Mouse (Mus musculus) heart, postnatal 25 days (tissue): ENCODE measurements around the gene Fcor. TPM values are rescaled to one million over a fixed set of nuclear protein-coding genes. Genes with fewer than 3 reads are reported as not detected.

Source experiments
- DNase-seq: peaks from one replicate; pipeline ENCODE4 v3.0.0; 2022; ENCODE audit warnings: low spot score
- intact Hi-C: fragments of 180-260 bp; cut with DNase I; formaldehyde crosslinking; loops from one replicate; pipeline ENCODE4 v1.15.1; 2025
- total RNA-seq, 2 experiments: library from RNA; stranded (reverse); gene quantifications; 2 replicates each; pipeline ENCODE4 v1.2.3; 2021

Fcor gene
- total RNA-seq, 2 experiments from 2014 or later = 2.2 TPM; not detected in 1

GRCm38 (mm10) chr8:3625445-3625844, 46.7 kb downstream of the Fcor start, which contains the start of gene Pcp2:
TSS of gene Pcp2 (minus strand) at chr8:3625545.
- intact Hi-C loops = loop anchor here (2.0 kb wide), 1 partner anchor 47 kb away; the partner anchor contains the start of gene Fcor
- no peak for DNase-seq

GRCm38 (mm10) chr8:3622119-3622518, 50.0 kb downstream of the Fcor start:
- DNase-seq = no peak

GRCm38 (mm10) chr8:3621199-3621970, 50.8 kb downstream of the Fcor start, which contains the start of the genes Xab2 and Pet100:
TSS of gene Xab2 (minus strand) at chr8:3621316.
TSS of gene Pet100 (plus strand) at chr8:3621548.
- intact Hi-C loops = loop anchor here (5.0 kb wide), 1 partner anchor 104 kb away; the partner anchor contains the start of gene Pnpla6
- peak; percentile 99 for DNase-seq

More at GRCm38 (mm10) chr8:3622119-3622518, 50.0 kb downstream of the Fcor start:
- intact Hi-C loops = loop anchor here (5.0 kb wide), 1 partner anchor 105 kb away; the partner anchor contains the start of gene Pnpla6

Other genes with a start within 250 kb of the Fcor start
- gene Pex11g, start 204.7 kb downstream of the Fcor start, total RNA-seq = 1 to 10 TPM; 3.2 to 3.4 TPM
- not detected for gene Tex45, start 201.5 kb downstream of the Fcor start, total RNA-seq
- 10 to 100 TPM; 27.2 to 28.6 TPM for gene Zfp358, start 179.2 kb downstream of the Fcor start, total RNA-seq
- gene Mcoln1, start 171.9 kb downstream of the Fcor start, total RNA-seq = 10 to 100 TPM; 18.5 to 22.0 TPM
- gene Pnpla6, start 157.0 kb downstream of the Fcor start, total RNA-seq = 10 to 100 TPM; 10.6 to 11.9 TPM
- under 1 TPM in 1 of 2 experiments, not detected in 1; 0.25 TPM for gene C330021F23Rik, start 104.4 kb downstream of the Fcor start, total RNA-seq
- under 1 TPM; 0.47 to 0.67 TPM for gene Camsap3, start 85.1 kb downstream of the Fcor start, total RNA-seq
- 10 to 100 TPM; 14.5 to 14.9 TPM for gene Xab2, start 51.0 kb downstream of the Fcor start, total RNA-seq
- gene Pet100, start 50.8 kb downstream of the Fcor start, total RNA-seq = 10 to 100 TPM; 70.6 to 80.3 TPM
- gene Pcp2, start 46.8 kb downstream of the Fcor start, total RNA-seq = not detected
- 1 to 10 TPM; 4.5 to 4.8 TPM for gene Stxbp2, start 41.4 kb downstream of the Fcor start, total RNA-seq
- gene Retn, start 16.6 kb downstream of the Fcor start, total RNA-seq = 1 to 10 TPM in 1 of 2 experiments, under 1 TPM in 1; 0.70 to 3.7 TPM
- under 1 TPM; 0.22 to 0.34 TPM for gene Mcemp1, start 6.6 kb downstream of the Fcor start, total RNA-seq
- gene Trappc5, start 3.9 kb upstream of the Fcor start, total RNA-seq = 10 to 100 TPM; 19.1 to 19.3 TPM
- gene Fcer2a, start 21.8 kb upstream of the Fcor start, total RNA-seq = under 1 TPM; 0.29 to 0.59 TPM
- gene Clec4g, start 48.3 kb upstream of the Fcor start, total RNA-seq = under 1 TPM; 0.65 to 0.67 TPM
- gene Cd209a, start 76.6 kb upstream of the Fcor start, total RNA-seq = under 1 TPM; 0.22 to 0.42 TPM
- not detected for gene Cd209e, start 181.9 kb upstream of the Fcor start, total RNA-seq
- not detected for gene Cd209d, start 206.2 kb upstream of the Fcor start, total RNA-seq